Mouse (Mus musculus): ENCODE data around the gene Srgap1.
A peak's percentile ranks its signal among the peaks of the same experiment; 100 is the strongest.

Gene Srgap1

GRCm38 (mm10) chr10:121764469-121765173 is 282.5 kb downstream of the Srgap1 start:
- DNase-seq (ENCODE audit: inconsistent ontology term) = no peak

GRCm38 (mm10) chr10:121763191-121763590 is 283.9 kb downstream of the Srgap1 start:
- DNase-seq (ENCODE audit: inconsistent ontology term) = no peak

GRCm38 (mm10) chr10:121762141-121762540 is 285.0 kb downstream of the Srgap1 start:
- no peak for DNase-seq (ENCODE audit: inconsistent ontology term)

- DNase-seq (ENCODE audit: inconsistent ontology term) = no peak
These were observed 288.0 kb downstream of the Srgap1 start for GRCm38 (mm10) chr10:121759095-121759494.

GRCm38 (mm10) chr10:121756677-121757076 is 290.4 kb downstream of the Srgap1 start:
- DNase-seq (ENCODE audit: inconsistent ontology term) = no peak

- no peak for DNase-seq (ENCODE audit: inconsistent ontology term)
These were observed 291.3 kb downstream of the Srgap1 start for GRCm38 (mm10) chr10:121755822-121756221.

- no peak for DNase-seq (ENCODE audit: inconsistent ontology term)
These were observed 292.9 kb downstream of the Srgap1 start for GRCm38 (mm10) chr10:121754237-121754636.

- DNase-seq (ENCODE audit: inconsistent ontology term) = no peak
These were observed 296.9 kb downstream of the Srgap1 start for GRCm38 (mm10) chr10:121750175-121750574.

- no peak for DNase-seq (ENCODE audit: inconsistent ontology term)
These were observed 304.8 kb downstream of the Srgap1 start for GRCm38 (mm10) chr10:121742336-121742735.

GRCm38 (mm10) chr10:121739548-121740505 is 307.3 kb downstream of the Srgap1 start, which contains the start of gene BC048403:
Gene BC048403, plus strand, starts transcription at chr10:121739937.
- peak; percentile 89 for DNase-seq (ENCODE audit: inconsistent ontology term)

- DNase-seq (ENCODE audit: inconsistent ontology term) = no peak
These were observed 309.9 kb downstream of the Srgap1 start for GRCm38 (mm10) chr10:121737256-121737655.

GRCm38 (mm10) chr10:121732542-121732941 is 314.6 kb downstream of the Srgap1 start:
- no peak for DNase-seq (ENCODE audit: inconsistent ontology term)

- DNase-seq (ENCODE audit: inconsistent ontology term) = no peak
These were observed 315.9 kb downstream of the Srgap1 start for GRCm38 (mm10) chr10:121731048-121731725.
